Mouse (Mus musculus): ENCODE results near the gene Setd3.

- TF ChIP-seq CTCF (conservative IDR thresholded peaks at IDR 0.05; ENCODE audit: insufficient read depth, insufficient read length, low read depth, low read length) (no peak), POLR2A (IDR thresholded peaks at IDR 0.05; ENCODE audit: low read depth, low read length) (no peak)
Measured at GRCm38 (mm10) chr12:108070685-108071662, 108.1 kb downstream of the Setd3 start.
